Mouse (Mus musculus) cerebellum, adult 8-10 months (tissue): Measurements from ENCODE around the gene Mrm2.

Source experiments
- DNase-seq: peaks from one replicate; pipeline ENCODE4 v3.0.0; 2022

The Mrm2 gene

DNA sequence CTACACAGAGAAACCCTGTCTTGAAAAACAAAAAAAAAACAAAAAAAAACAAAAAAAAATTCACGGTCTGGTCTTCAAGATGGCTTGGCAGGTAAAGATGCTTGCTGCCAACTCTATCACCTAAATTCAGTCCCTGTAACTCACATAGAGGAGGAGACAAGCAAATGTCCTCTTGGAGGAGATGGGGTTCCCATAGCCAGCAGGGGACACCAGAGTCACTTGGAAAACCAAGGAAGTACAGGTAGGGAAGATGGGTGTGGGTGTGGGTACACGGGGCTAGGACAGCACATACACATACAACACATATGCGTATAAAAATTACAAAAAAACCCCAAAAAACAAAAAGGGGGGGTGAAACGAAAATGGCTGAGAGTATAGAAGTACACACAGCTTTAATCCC, 11.2 kb upstream of the Mrm2 start:
- DNase-seq = no peak

- no peak for DNase-seq
These were observed 8.1 kb upstream of the Mrm2 start for GRCm38 (mm10) chr5:140339836-140340235.

GRCm38 (mm10) chr5:140338779-140339178, 7.1 kb upstream of the Mrm2 start:
- DNase-seq = no peak

GRCm38 (mm10) chr5:140336680-140337079, 5.0 kb upstream of the Mrm2 start:
- peak; percentile 25 for DNase-seq

GRCm38 (mm10) chr5:140333631-140334030, 1.9 kb upstream of the Mrm2 start:
- no peak for DNase-seq

DNA sequence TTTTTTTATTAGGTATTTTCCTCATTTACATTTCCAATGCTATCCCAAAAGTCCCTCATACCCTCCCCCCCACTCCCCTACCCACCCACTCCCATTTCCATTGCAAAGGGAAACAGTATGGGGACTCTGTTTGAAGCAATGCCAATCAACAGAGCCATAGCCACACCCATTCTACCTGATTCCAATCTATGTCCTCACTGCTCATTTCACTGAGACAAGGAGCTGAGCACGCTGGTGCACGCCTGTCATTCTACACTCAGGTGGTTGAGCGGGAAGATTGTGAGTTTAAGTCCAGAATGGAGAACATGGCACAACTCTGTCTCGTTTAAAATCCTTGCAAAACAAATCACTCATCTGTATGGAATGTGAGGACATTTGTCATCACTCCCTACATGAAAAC, 821 bp upstream of the Mrm2 start:
- DNase-seq = no peak

DNA sequence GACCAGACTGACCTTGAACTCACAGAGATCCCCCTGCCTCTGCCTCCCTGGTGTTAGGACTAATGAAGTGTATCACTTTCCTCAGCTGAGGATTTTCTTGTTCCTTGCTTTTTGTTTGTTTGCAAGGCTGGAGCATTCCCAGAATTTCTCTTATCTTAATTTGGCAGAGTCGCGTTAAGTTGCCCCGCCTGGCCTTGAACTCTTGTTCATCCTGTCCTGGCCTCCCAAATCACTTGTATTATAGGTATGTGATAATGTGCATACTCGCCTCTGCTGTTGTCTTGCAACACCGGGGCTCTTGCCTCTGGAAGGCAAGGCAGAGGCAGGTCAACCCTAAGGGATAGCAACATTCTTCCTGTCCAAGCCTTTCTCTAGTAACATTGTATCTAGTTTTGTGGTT, 7.6 kb downstream of the Mrm2 start:
- DNase-seq = no peak

DNA sequence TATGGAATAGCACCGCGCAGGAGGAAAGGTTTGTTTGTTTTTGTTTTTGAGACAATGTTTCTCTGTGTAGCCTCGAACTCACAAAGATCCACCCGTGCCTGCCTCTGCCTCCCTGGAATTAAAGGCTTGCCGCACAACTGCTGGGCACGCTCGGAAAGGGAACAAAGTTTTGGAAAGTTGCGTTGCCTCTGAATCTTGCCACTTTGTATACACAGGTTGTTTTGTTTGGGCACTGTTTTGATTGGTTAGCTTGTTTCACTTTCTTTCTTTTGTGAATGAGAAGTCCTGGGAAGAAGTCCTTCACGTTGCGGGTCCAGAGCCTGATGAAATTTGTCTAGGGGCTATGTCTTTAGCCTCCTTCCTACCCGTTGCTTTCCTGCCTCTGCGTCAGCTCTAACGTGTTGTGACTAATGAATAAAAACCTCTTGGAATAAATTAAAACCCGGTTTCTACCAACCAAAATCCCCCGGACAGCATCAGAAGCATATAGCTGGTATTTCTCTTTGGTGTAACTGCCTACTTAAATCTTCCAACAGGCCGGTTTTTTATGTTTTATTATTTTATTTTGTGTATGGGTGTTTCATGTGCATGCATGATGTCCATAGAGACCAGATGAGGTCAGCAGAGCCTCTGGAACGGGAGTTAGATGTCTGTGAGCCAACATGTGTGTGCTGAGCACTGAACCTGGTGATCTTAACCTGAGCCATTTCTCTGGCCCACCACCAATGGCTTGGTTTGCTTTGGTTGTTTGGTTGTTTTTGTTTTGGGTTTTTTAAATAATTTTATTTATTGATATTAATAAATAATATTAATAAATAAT, 9.7 kb downstream of the Mrm2 start:
- no peak for DNase-seq

- DNase-seq = peak; percentile 90
These were observed 10.5 kb downstream of the Mrm2 start, which contains the start of the genes Mad1l1 and Nudt1 for GRCm38 (mm10) chr5:140321042-140321755. Gene Mad1l1 (minus strand): TSS chr5:140321552. Gene Nudt1 (plus strand): TSS chr5:140321656.

GRCm38 (mm10) chr5:140316716-140317115, 15.0 kb downstream of the Mrm2 start:
- DNase-seq = no peak

DNA sequence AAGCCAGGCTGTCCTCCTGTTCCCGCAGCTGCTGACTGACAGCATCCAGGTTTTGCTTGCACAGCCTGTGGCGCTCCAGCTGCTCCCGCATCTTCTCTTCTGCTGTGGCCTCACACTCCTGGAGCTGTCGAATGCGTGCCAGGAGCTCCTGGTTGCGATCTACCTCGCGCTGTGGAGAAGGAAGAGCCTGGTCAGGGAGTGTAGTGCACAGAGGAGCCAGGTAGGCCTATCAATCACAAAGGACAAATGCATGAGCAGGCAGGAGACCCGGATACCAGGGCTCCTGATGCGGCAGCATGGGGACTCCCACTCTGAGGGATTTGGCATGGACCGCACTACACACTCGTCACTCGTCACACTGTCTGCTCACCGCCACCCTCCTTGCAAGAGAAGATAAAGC, 24.1 kb downstream of the Mrm2 start:
- DNase-seq = no peak

DNA sequence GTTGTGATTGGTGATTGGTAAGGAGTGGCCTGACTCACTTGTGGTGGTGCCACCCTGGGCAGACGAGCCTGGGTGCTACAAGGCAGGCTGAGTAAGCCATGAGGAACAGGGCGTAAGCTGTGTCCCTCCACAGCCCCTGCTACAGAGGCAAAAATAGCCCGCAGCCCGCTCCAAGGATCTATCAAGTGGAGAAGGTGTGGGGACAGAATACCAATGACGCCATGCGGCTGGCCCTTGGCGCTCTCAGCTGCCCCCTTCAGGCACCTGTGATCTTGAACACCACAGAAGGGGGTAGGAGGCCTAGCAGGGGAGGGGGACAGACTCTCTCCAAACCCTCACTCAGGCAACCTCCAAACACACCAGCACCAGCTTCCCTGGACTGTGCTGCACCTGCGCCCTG, 25.7 kb downstream of the Mrm2 start:
- DNase-seq = no peak

- no peak for DNase-seq
These were observed 33.4 kb downstream of the Mrm2 start for GRCm38 (mm10) chr5:140298291-140298690.

DNA sequence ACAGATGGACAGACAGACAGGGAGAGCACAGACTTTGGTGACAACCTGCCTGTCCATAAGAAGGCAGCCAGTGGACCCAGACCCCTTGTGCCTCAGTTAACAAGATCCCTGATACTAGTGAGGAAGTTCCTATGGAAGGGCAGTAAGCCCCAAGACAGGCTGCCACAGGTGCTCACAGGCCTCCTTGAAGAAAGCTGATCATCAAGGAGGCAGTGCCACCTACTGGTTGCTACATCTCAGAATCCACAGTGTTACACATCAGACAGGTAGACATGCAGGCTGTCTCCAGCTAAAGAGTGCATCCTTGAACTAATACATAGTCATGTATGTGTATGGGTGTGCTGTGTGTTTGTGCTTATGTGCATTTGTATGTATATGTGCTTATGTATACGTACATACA, 39.5 kb downstream of the Mrm2 start:
- DNase-seq = peak; percentile 33

- DNase-seq = no peak
These were observed 42.5 kb downstream of the Mrm2 start for GRCm38 (mm10) chr5:140289161-140289560.

- DNase-seq = no peak
These were observed 43.4 kb downstream of the Mrm2 start for GRCm38 (mm10) chr5:140288287-140288686.

- DNase-seq = no peak
These were observed 46.9 kb downstream of the Mrm2 start for GRCm38 (mm10) chr5:140284761-140285160.

DNA sequence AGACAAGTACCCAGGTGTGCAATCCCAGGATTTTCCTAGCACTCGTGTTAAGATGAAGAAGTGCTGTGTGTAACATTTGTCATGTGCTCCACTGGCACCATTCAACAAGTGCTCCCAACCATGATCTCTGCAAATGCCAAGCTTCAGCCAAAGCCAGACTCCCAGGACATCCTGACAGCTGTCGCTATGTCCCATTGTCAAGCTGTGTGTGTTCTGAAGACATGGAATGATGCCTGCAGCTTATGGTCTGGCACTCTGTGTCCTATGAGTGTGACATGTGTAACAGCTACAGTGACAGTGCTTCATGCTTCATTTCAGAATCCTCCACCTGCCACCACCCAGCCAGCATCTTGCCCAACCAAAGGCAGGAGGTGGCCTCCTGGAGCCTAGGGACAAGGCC, 47.7 kb downstream of the Mrm2 start:
- no peak for DNase-seq

DNA sequence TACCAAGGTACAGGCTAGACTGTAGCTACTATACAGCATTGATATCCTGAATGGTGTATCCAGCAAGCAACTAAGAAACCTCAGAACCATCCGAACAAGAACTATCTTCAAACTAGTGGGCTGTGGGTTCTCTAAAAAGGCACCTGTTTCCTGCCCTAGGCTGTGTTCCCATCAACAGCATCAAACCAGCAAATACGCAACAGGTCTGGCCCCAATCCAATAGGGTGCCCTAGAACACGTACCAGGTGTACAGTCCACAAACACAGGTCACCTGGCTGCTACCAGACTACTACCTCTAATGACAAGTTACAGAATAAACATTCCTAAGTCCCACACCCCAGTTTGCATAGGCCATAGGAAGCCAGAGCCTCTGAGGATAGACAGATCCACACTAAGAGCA, 48.8 kb downstream of the Mrm2 start:
- no peak for DNase-seq

DNA sequence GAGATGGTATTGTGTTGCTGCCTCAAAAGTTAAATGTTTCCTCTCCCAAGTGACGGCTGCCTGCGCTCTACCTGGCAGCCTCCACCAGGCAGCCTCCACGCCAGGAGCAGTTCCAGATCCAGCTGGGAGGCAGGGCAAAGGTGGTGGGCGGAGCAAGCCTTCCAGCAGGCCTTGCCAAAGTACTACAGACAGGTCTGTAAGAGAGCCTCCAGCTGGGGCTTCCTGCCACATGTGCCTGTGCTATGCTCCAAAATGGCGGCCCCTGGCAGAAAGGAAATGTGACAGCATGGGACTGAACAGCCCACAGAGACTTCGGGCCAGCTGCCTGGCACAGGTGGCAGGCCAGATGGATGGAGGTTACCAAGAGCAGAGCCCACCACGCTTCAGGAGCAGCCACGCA, 49.3 kb downstream of the Mrm2 start:
- peak; percentile 23 for DNase-seq

DNA sequence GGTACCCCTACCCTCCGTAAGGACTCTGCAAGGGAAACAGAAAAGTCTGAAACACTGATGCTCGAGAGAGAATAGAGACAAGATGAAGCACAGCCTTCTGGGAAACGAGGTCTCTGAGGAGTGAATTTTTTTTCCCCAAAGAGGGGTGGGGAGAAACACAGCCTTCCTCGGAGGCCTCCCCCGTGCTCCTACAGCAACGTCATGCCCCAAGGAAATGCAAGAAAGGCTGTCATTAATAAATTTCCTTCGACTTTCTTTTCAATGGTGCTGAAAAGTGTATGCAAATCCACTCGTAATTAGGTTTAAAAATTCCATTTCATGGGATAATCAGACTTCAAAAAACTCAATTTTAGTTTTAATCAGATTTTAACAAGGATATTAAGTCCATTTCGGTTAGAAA, 51.5 kb downstream of the Mrm2 start:
- DNase-seq = no peak
